In genomic region chr7:141813321-141813720, GRCm38 (mm10) we compare ENCODE assay signal across 31 mouse cellular contexts. TPM values are rescaled to one million over a fixed set of nuclear protein-coding genes. Genes with fewer than 3 reads are reported as not detected.
"Had no signal": no experiment of that assay in that cellular context is flagged by ENCODE, and none has a peak within 500 bp of the region (broad histone marks: within the 10 kb centered on the region; RNA-seq: fewer than 3 reads in every experiment).

No protein-coding gene starts in this region.

- H3K4me3 ChIP-seq: kidney, embryonic 15.5 days; left cerebral cortex, adult 2 months; liver, embryonic 13.5 days; megakaryocyte, embryonic 14.5 days; midbrain, embryonic 10.5 days; midbrain, embryonic 13.5 days; myocyte; neural tube, embryonic 13.5 days; stomach, embryonic 15.5 days had no signal

- H3K4me1 ChIP-seq: liver, embryonic 13.5 days had no signal

- H3K36me3 ChIP-seq: kidney, embryonic 15.5 days; liver, embryonic 13.5 days; midbrain, embryonic 10.5 days; midbrain, embryonic 13.5 days; neural tube, embryonic 13.5 days; stomach, embryonic 15.5 days had no signal

- H3K27me3 ChIP-seq: kidney, embryonic 15.5 days; midbrain, embryonic 13.5 days; neural tube, embryonic 13.5 days; stomach, embryonic 15.5 days had no signal

- ATAC-seq: lung, postnatal 0 days; midbrain, embryonic 13.5 days; midbrain, embryonic 16.5 days had no signal

- H3K27ac ChIP-seq: kidney, embryonic 15.5 days; left cerebral cortex, adult 2 months; liver, embryonic 13.5 days; midbrain, embryonic 10.5 days; midbrain, embryonic 13.5 days; neural tube, embryonic 13.5 days; stomach, embryonic 15.5 days had no signal

- DNase-seq: kidney, adult 8-10 months; kidney, postnatal 10 days; kidney, postnatal 36 days; layer of hippocampus, postnatal 36 days; liver, embryonic 13.5 days; lung, embryonic 14.5 days; lung, postnatal 36 days; retina, postnatal 1 day; right cerebral cortex, postnatal 25 days; spleen, adult 18-20 months; thymus, adult 18-20 months; thymus, postnatal 36 days had no signal

- H3K4me2 ChIP-seq: kidney, embryonic 15.5 days; liver, embryonic 13.5 days; lung, embryonic 14.5 days; midbrain, embryonic 13.5 days; neural tube, embryonic 13.5 days; stomach, embryonic 15.5 days had no signal

- H3K9me3 ChIP-seq: kidney, embryonic 15.5 days; liver, embryonic 13.5 days; megakaryocyte, embryonic 14.5 days; midbrain, embryonic 10.5 days; midbrain, embryonic 13.5 days; neural tube, embryonic 13.5 days; stomach, embryonic 15.5 days had no signal

- H3K9ac ChIP-seq: kidney, embryonic 15.5 days; liver, embryonic 13.5 days; lung, embryonic 14.5 days; midbrain, embryonic 13.5 days; neural tube, embryonic 13.5 days; stomach, embryonic 15.5 days had no signal

RNA-seq across cellular contexts. Expression of gene Muc5ac, which starts 24.5 kb away (rescaled TPM):
- total RNA-seq: layer of hippocampus, postnatal 10 days; layer of hippocampus, postnatal 36 days; left cerebral cortex, adult 2 months; left cerebral cortex, postnatal 10 days; left cerebral cortex, postnatal 36 days; liver, adult 2 months; monocyte, adult 5-6 weeks; neutrophil, adult 5-6 weeks had no signal
- polyA plus RNA-seq: kidney, embryonic 15.5 days; limb, embryonic 11.5 days; liver, embryonic 13.5 days; liver, embryonic 16.5 days; midbrain, embryonic 10.5 days; midbrain, embryonic 13.5 days; midbrain, embryonic 16.5 days; myocyte; neural tube, embryonic 13.5 days had no signal

RNA-seq across cellular contexts. Expression of gene Muc5b, which starts 25.5 kb away (rescaled TPM):
- total RNA-seq: layer of hippocampus, adult 8-10 months; layer of hippocampus, postnatal 10 days; layer of hippocampus, postnatal 36 days; left cerebral cortex, adult 2 months; left cerebral cortex, postnatal 10 days; left cerebral cortex, postnatal 36 days; liver, adult 2 months; monocyte, adult 5-6 weeks; neutrophil, adult 5-6 weeks had no signal
- polyA plus RNA-seq: limb, embryonic 11.5 days; liver, adult 2 months; liver, embryonic 13.5 days; liver, embryonic 16.5 days had no signal
